Mouse (Mus musculus) olfactory bulb, adult 2 months (tissue): ENCODE measurements around the gene Lrmda. TPM values are rescaled to one million over a fixed set of nuclear protein-coding genes. Genes with fewer than 3 reads are reported as not detected.

ENCODE experiments used
- H3K27ac ChIP-seq: fragments of 200-500 bp; 2 replicates; pipeline ENCODE4 v1.5.1; 2012; ENCODE audit warnings: low read depth, low read length; ENCODE audit not compliant: insufficient read depth
- H3K4me1 ChIP-seq: fragments of 200-500 bp; 2 replicates; pipeline ENCODE4 v1.6.1; 2012; ENCODE audit warnings: low read length; ENCODE audit not compliant: control insufficient read depth, insufficient read depth
- H3K4me3 ChIP-seq: fragments of 200-500 bp; 2 replicates; pipeline ENCODE4 v1.5.1; 2012; ENCODE audit warnings: mild to moderate bottlenecking, low read depth, low read length, moderate library complexity; ENCODE audit not compliant: insufficient read depth
- CTCF ChIP-seq: fragments of 200-500 bp; IDR thresholded peaks from 2 replicates; pipeline ENCODE4 v1.5.1; 2012; ENCODE audit warnings: low read depth, mild to moderate bottlenecking, low read length, moderate library complexity; ENCODE audit not compliant: insufficient read depth
- POLR2A ChIP-seq: fragments of 200-500 bp; IDR thresholded peaks from 2 replicates; pipeline ENCODE4 v1.6.1; 2012; ENCODE audit warnings: mild to moderate bottlenecking, low read depth, low read length, moderate library complexity; ENCODE audit not compliant: insufficient read depth
- WGBS: fragments of 180-500 bp; shearing (Covaris S2); methylation state at CpG from one replicate; pipeline ENCODE4 v1.1.7; 2018; 5-methylcytosine and 5-hydroxymethylcytosine counted together
- polyA plus RNA-seq: library from polyadenylated mRNA; stranded (reverse); fragments of >200 nt; gene quantifications from 2 replicates; pipeline ENCODE4 v1.2.4, GENCODE M21; 2012; ENCODE audit warnings: low replicate concordance; ENCODE audit not compliant: missing spikeins, insufficient read depth, insufficient read length

Gene Lrmda
- polyA plus RNA-seq, 1 experiment: not detected

- TF ChIP-seq POLR2A: no peak
- TF ChIP-seq CTCF: no peak
- 57% methylated on average over 4 of the region's 4 CpGs for WGBS
- Histone ChIP-seq H3K4me3 (no peak overlapping the region), H3K27ac (no peak overlapping the region), H3K4me1 (no peaks in the 10 kb centered on the region)
Measured at GRCm38 (mm10) chr14:22907221-22907620, 887.7 kb downstream of the Lrmda start.

GRCm38 (mm10) chr14:22908006-22908405, 888.5 kb downstream of the Lrmda start:
- WGBS: 77% methylated on average over 2 of the region's 2 CpGs
- TF ChIP-seq CTCF: no peak
- no peak for TF ChIP-seq POLR2A
- no peak overlapping the region for H3K27ac ChIP-seq
- no peak overlapping the region for H3K4me3 ChIP-seq
- H3K4me1 ChIP-seq: no peaks in the 10 kb centered on the region

DNA sequence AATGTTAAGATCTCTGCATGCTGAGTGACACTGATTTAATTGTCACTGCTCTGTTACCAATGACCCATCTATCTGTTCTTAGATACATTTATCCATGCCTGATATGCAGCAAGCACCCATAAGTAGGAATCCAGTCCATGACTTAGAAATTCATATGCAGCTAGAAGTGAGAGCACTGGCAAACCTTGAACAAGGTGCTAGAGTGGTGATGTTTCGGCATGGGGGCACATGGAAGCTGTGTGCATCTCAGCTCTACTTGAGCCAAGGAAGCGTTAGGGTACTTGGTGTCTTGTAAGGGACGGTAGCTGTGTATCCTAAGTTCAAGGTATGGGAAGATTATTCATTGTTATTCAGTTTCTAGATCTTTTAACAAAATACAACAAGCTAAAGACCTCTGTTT, 896.0 kb downstream of the Lrmda start:
- no peak overlapping the region for H3K4me3 ChIP-seq
- H3K4me1 ChIP-seq: no peaks in the 10 kb centered on the region
- H3K27ac ChIP-seq: no peak overlapping the region
- no peak for TF ChIP-seq POLR2A
- no peak for TF ChIP-seq CTCF
- over 99% methylated on average over 3 of the region's 3 CpGs for whole genome bisulfite sequencing

DNA sequence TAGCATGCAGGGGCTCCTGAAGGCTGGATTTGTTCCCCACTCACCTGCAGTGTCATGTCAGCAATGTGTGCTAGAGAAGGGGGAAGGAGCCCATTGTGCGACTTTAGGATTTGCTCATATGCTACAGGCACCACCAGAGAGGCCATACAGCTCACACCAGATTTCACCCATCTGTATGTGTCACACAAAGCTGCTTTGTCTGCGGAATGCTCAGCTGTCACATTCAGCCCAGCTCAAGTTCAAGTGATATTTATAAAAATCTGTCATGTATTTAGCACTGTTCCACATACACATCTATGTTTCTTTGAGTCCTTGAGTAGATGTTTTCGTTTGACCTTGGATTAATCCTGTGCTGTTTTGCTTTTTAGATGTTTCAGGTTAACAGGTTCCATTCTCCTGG, 899.0 kb downstream of the Lrmda start:
- 88% methylated on average over 3 of the region's 3 CpGs for WGBS
- Histone ChIP-seq H3K4me3 (no peak overlapping the region), H3K4me1 (no peaks in the 10 kb centered on the region), H3K27ac (no peak overlapping the region)
- TF ChIP-seq CTCF (no peak), POLR2A (no peak)

GRCm38 (mm10) chr14:22918931-22919330, 899.4 kb downstream of the Lrmda start:
- Histone ChIP-seq H3K4me3 (no peak overlapping the region), H3K27ac (no peak overlapping the region), H3K4me1 (no peaks in the 10 kb centered on the region)
- TF ChIP-seq POLR2A (no peak), CTCF (no peak)
- 80% methylated on average over 2 of the region's 2 CpGs for WGBS

DNA sequence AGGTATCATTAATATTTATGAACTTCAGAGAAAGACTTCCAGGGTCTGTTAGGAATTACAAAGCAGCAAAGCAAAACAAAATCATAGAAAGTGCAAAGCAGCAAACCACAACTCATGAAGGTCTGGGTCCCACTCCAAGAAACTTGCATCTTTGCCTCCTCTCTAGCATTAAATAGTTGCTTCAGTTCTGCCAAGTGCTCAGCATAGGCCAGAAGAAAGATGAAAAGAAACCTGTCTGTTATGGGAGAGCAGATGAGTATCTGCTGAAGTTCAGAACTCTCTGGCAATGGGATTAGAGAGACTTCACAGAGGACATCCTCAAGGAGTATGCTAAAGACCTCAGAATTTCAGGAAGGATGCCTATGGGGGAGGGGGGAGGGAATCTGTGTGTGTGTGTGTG, 901.6 kb downstream of the Lrmda start:
- Histone ChIP-seq H3K4me3 (no peak overlapping the region), H3K27ac (no peak overlapping the region), H3K4me1 (no peaks in the 10 kb centered on the region)
- TF ChIP-seq POLR2A (no peak), CTCF (no peak)

GRCm38 (mm10) chr14:22921796-22922195, 902.3 kb downstream of the Lrmda start:
- WGBS: 95% methylated on average over 2 of the region's 2 CpGs
- Histone ChIP-seq H3K4me3 (no peak overlapping the region), H3K27ac (no peak overlapping the region), H3K4me1 (no peaks in the 10 kb centered on the region)
- TF ChIP-seq CTCF: no peak
- TF ChIP-seq POLR2A: no peak

GRCm38 (mm10) chr14:22922571-22922970, 903.1 kb downstream of the Lrmda start:
- WGBS: 99% methylated on average over 4 of the region's 4 CpGs
- Histone ChIP-seq H3K4me1 (no peaks in the 10 kb centered on the region), H3K4me3 (no peak overlapping the region), H3K27ac (no peak overlapping the region)
- TF ChIP-seq CTCF: no peak
- TF ChIP-seq POLR2A: no peak

GRCm38 (mm10) chr14:22923251-22923650, 903.7 kb downstream of the Lrmda start:
- no peak overlapping the region for H3K27ac ChIP-seq
- TF ChIP-seq CTCF (no peak), POLR2A (no peak)
- no peak overlapping the region for H3K4me3 ChIP-seq
- no peaks in the 10 kb centered on the region for H3K4me1 ChIP-seq
- 47% methylated on average over 2 of the region's 2 CpGs for WGBS

GRCm38 (mm10) chr14:22928263-22928662, 908.8 kb downstream of the Lrmda start:
- H3K4me3 ChIP-seq: no peak overlapping the region
- TF ChIP-seq POLR2A (no peak), CTCF (no peak)
- no peaks in the 10 kb centered on the region for H3K4me1 ChIP-seq
- H3K27ac ChIP-seq: no peak overlapping the region
- 95% methylated on average over 2 of the region's 2 CpGs for WGBS
